Mouse (Mus musculus) C2C12 (cell line): ENCODE measurements around the gene Fbxo36. TPM values are rescaled to one million over a fixed set of nuclear protein-coding genes. Genes with fewer than 3 reads are reported as not detected.

Experiments
- H3K27me3 ChIP-seq: one replicate; pipeline ENCODE4 v1.6.1; 2011; ENCODE audit not compliant: control insufficient read depth, insufficient read depth, insufficient read length
- H3K36me3 ChIP-seq: one replicate; pipeline ENCODE4 v1.6.1; 2011; ENCODE audit not compliant: control insufficient read depth, insufficient read depth
- H3K4me3 ChIP-seq: one replicate; pipeline ENCODE4 v1.5.1; 2011; ENCODE audit warnings: mild to moderate bottlenecking, control low read depth; ENCODE audit not compliant: poor library complexity, insufficient read depth, severe bottlenecking
- H3K79me2 ChIP-seq: one replicate; pipeline ENCODE4 v1.6.1; 2011; ENCODE audit not compliant: control insufficient read depth, insufficient read depth
- H3K79me3 ChIP-seq: one replicate; pipeline ENCODE4 v1.6.1; 2011; ENCODE audit warnings: low read depth, control low read depth
- H3ac ChIP-seq: one replicate; pipeline ENCODE3; 2011; ENCODE audit warnings: low read depth; ENCODE audit not compliant: control insufficient read depth, insufficient read length
- CEBPB ChIP-seq: IDR thresholded peaks from one replicate; pipeline ENCODE4 v1.6.1; 2011; ENCODE audit warnings: low read depth, mild to moderate bottlenecking, control low read depth, moderate library complexity
- CTCF ChIP-seq: IDR thresholded peaks from one replicate; pipeline ENCODE4 v1.5.1; 2011; ENCODE audit not compliant: control insufficient read depth, insufficient read depth, insufficient read length
- FOSL1 ChIP-seq: IDR thresholded peaks from one replicate; pipeline ENCODE4 v1.8.0; 2011; ENCODE audit warnings: mild to moderate bottlenecking, low read length; ENCODE audit not compliant: poor library complexity, insufficient read depth, severe bottlenecking
- MAX ChIP-seq: IDR thresholded peaks from one replicate; pipeline ENCODE4 v1.6.1; 2011; ENCODE audit warnings: mild to moderate bottlenecking, control low read depth
- MYOD1 ChIP-seq: IDR thresholded peaks from one replicate; pipeline ENCODE4 v1.6.1; 2011; ENCODE audit warnings: low read depth; ENCODE audit not compliant: control insufficient read depth, insufficient read length
- MYOG ChIP-seq: IDR thresholded peaks from one replicate; pipeline ENCODE4 v1.6.1; 2011; ENCODE audit not compliant: control insufficient read depth, insufficient read length; ENCODE audit errors: extremely low read depth
- USF1 ChIP-seq: IDR thresholded peaks from one replicate; pipeline ENCODE4 v1.6.1; 2011; ENCODE audit warnings: low read depth, mild to moderate bottlenecking, control low read depth, moderate library complexity
- polyA plus RNA-seq: library from polyadenylated mRNA; unstranded; fragments of >200 nt; fragmentation: generic; extraction: Trizol; gene quantifications from one replicate; pipeline ENCODE4 v1.2.1, GENCODE M21; 2012; ENCODE audit warnings: missing spikeins

Fbxo36 gene
- polyA plus RNA-seq, 1 experiment: 6.8 TPM

GRCm38 (mm10) chr1:84897364-84897763 is 57.7 kb downstream of the Fbxo36 start:
- Histone ChIP-seq H3K4me3 (no peak overlapping the region), H3ac (no peak overlapping the region), H3K27me3 (no peaks in the 10 kb centered on the region), H3K79me2 (no peaks in the 10 kb centered on the region), H3K36me3 (no peaks in the 10 kb centered on the region), H3K79me3 (no peaks in the 10 kb centered on the region)
- TF ChIP-seq CEBPB (no peak), MAX (no peak), CTCF (no peak), USF1 (no peak), FOSL1 (no peak), MYOG (no peak), MYOD1 (no peak)

GRCm38 (mm10) chr1:84899156-84899555 is 59.5 kb downstream of the Fbxo36 start:
- Histone ChIP-seq H3K36me3 (no peaks in the 10 kb centered on the region), H3K79me3 (no peaks in the 10 kb centered on the region), H3ac (no peak overlapping the region), H3K79me2 (no peaks in the 10 kb centered on the region), H3K4me3 (no peak overlapping the region), H3K27me3 (no peaks in the 10 kb centered on the region)
- no peak for TF ChIP-seq MYOD1

- no peaks in the 10 kb centered on the region for H3K79me3 ChIP-seq
- H3K4me3 ChIP-seq: no peak overlapping the region
- no peaks in the 10 kb centered on the region for H3K27me3 ChIP-seq
- H3K36me3 ChIP-seq: no peaks in the 10 kb centered on the region
- TF ChIP-seq MYOG: no peak
- TF ChIP-seq FOSL1: no peak
- TF ChIP-seq CTCF: no peak
- TF ChIP-seq MAX: no peak
- no peak for TF ChIP-seq CEBPB
- no peaks in the 10 kb centered on the region for H3K79me2 ChIP-seq
- no peak overlapping the region for H3ac ChIP-seq
Measured at GRCm38 (mm10) chr1:84904467-84904866, 64.8 kb downstream of the Fbxo36 start.

- no peak overlapping the region for H3ac ChIP-seq
- no peak overlapping the region for H3K4me3 ChIP-seq
- no peak for TF ChIP-seq MYOG
- no peak for TF ChIP-seq CEBPB
- TF ChIP-seq USF1: no peak
- TF ChIP-seq MAX: no peak
- TF ChIP-seq FOSL1: no peak
- no peaks in the 10 kb centered on the region for H3K27me3 ChIP-seq
- H3K79me2 ChIP-seq: no peaks in the 10 kb centered on the region
- no peaks in the 10 kb centered on the region for H3K79me3 ChIP-seq
- H3K36me3 ChIP-seq: no peaks in the 10 kb centered on the region
Measured at GRCm38 (mm10) chr1:84910177-84910804, 70.7 kb downstream of the Fbxo36 start.

GRCm38 (mm10) chr1:84912571-84912970 is 72.9 kb downstream of the Fbxo36 start:
- Histone ChIP-seq H3K36me3 (no peaks in the 10 kb centered on the region), H3K79me3 (no peaks in the 10 kb centered on the region), H3ac (no peak overlapping the region), H3K79me2 (no peaks in the 10 kb centered on the region), H3K27me3 (no peaks in the 10 kb centered on the region), H3K4me3 (no peak overlapping the region)
- no peak for TF ChIP-seq MYOD1
- no peak for TF ChIP-seq CEBPB
- TF ChIP-seq CTCF: no peak
- no peak for TF ChIP-seq FOSL1
- no peak for TF ChIP-seq MYOG
- TF ChIP-seq MAX: no peak
- no peak for TF ChIP-seq USF1

- Histone ChIP-seq H3K27me3 (no peaks in the 10 kb centered on the region), H3K36me3 (no peaks in the 10 kb centered on the region), H3K79me3 (no peaks in the 10 kb centered on the region), H3K4me3 (no peak overlapping the region), H3K79me2 (no peaks in the 10 kb centered on the region), H3ac (no peak overlapping the region)
- TF ChIP-seq MYOG (no peak), MYOD1 (no peak), USF1 (no peak), MAX (no peak), FOSL1 (no peak)
Measured at GRCm38 (mm10) chr1:84915010-84915409, 75.4 kb downstream of the Fbxo36 start.
